Mouse (Mus musculus) kidney, postnatal 4 days (tissue): ENCODE measurements at regions not wholly inside any gene's neighbourhood (a gene's known extent, or its start where the extent isn't known, plus 50 kb on each side); places are given as distances from the start of the nearest gene placed in this dataset.

Experiments
- DNase-seq, 2 experiments: peaks; one replicate each; pipeline ENCODE4 v3.0.0; 2021; ENCODE audit warnings: mixed read lengths in 2 of 2

- no peak for DNase-seq
These were observed 155.3 kb upstream of the Tmtc1 start for GRCm38 (mm10) chr6:148599473-148599872.

DNA sequence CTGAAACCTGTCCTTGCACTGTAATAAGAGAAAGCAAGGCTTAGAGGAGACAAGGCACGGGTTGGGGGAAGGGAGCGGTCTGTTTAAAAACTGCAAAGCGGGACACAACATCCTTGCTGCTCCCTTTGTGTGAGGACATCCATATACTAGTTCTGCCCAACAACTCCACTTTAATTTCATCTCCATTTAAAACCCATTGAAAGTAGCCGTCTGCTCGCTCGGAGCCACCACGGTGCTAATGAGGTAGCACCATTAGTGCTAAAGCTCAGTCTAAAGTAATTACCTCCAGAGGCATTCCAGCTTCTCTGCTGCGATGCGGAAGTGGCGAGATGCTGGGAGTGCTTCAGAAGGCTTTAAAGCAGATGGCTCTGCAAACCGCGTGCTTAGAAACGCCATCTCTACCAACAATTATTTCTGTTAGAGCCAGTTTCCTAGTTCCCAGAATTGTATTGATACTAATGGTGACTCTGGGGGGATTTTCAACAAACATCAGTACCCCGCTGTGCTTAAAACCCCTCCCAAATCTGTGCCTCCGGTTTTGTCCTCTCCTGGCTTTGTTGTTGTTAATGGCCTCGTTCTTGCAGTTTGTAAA, 154.7 kb upstream of the Tmtc1 start:
- peak; percentile 20 to 53 for DNase-seq

DNA sequence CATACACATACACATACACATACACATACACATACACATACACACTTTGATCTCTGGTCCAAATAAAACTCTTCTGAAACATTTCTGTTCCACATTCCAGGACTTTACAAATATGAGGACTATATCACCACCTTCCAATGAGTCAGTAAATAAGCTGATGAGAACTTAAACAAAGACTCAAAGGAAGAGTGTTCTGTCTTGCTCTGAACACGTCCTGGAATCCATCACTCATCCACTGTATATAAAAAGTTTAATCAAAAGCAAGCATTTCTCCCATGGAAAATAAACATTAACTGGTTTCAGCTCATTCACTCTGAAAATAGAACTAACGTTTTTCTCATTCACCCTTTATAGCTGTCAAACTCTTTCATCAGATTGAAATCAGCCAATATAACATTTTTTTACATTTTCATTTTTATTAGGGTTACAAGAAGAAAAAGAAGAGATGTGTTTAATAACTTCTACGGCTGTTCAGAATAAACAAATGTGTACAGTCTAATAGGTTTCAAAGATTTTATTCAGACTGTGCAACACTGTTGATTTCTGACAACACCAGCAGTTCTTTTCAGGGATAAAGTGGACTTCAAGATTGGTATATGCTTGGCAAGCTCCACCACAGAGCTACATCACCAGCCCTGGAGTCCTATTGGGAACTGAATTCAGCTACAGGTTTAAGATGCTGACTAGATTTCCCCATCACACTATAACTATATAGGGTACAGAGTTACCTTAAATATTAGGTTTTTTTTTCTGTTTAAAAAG, 151.0 kb upstream of the Tmtc1 start:
- DNase-seq = no peak

DNA sequence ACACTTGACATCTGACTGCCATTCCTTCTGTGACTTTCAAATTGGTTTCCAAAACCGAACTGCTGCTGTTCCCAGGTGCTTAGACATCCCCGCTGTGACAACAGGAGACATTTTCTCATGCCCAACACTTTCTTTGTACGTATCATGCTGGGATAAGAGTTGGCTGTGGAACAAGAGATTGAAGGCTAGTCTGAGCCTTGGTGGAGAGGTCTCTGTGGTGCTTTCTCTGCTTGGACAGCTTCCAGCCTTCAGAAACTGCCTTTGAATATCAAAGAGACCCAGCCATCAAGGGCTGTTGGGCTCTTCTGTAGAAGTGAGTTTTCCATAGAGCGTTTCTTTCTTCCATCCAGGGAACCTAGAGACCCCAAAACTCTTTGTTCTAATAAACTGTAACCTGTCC, 144.8 kb upstream of the Tmtc1 start:
- DNase-seq = no peak

DNA sequence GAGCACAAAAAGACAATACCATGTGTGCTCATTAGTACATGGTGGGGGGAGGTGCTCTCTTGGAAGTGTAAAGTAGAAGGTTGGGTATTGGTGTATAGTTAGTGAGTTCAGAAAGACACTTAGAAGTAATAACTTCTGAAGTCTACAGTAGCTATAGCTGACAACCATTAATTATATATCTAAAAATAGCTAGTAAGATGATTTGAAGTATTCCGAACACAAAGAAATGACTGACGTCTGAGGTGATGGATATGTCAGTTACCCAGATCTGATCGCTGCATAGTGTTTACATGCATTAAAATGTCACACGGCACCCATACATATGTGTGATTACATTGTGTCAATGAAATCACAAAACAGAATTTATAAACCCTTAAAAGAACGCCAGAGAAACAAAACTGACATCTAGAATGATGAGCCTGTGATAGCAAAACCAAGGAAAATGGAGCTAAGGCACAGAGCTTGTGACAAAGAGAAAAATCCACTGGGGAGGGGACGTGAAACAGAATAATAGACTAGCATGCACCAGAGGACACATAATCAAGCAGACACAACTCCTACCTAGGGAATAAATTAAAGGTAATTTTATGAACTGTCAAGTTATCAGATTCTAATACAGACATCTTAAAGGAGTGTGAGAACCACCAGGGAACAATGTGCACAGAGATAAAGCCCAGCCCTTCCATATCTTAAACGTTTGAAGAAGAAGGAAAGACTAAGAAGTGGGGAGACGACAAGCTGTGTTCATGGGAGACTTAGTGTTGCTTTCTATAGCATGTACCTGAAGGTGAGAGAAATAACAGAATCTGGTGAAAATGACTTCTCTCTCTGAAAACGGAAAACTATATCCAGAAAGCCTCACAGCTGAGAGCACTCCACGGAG, 142.5 kb upstream of the Tmtc1 start:
- no peak for DNase-seq

DNA sequence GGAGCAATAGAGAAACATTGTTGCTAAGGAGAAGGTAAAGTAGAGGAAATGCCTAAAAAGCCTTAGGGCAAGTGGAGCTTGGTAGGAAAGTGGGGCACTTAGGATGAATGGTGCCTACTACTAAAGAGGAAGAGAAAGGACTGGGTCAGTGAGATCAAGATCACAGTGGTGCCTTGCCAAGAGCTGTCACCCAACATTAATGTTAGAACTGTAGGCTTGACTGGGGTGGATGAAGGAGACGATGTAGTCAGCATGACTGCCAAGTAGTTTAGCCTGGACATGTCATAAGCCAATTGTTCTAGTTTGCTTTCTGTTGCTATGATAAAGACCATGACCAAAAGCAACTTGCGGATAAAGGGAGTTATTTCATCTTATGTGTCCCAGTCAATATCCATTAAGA, 139.9 kb upstream of the Tmtc1 start:
- DNase-seq = no peak

DNA sequence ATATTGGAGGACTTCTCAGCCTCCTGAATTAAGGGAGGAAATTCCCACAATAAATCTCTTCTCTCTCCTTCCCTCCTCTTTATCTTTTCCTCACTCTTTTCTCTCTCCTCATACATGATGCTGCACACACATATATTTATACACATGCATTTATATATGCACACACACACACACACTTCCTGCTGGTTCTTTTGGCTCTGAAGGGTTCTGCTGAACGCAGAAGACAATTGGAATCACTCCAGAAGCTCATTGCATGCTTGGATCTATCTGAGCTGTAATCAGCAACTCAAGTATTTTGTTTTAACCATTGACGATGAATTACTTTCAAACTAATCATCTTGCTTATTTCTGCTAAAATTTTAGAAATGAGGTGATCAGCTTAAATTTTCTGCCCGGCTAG, 134.1 kb upstream of the Tmtc1 start:
- no peak for DNase-seq

DNA sequence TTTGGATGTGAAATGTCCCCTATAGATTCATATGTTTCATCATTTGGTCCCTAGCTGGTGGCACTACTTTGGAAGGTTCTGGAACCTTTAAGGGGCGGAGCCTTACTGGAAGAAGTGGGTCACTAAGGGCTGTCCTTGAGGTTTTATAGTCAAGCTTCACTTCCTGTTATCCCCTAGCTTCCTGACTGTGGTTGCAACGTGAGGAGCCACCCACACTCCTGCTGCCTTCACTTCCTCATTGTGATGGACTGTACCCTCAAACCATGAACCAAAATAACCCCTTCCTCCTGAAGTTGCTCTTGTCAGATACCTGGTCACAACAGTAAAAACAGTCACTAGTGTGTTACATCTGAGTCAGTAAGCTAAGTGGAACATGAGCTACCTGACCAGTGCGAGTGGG, 133.5 kb upstream of the Tmtc1 start:
- no peak for DNase-seq

DNA sequence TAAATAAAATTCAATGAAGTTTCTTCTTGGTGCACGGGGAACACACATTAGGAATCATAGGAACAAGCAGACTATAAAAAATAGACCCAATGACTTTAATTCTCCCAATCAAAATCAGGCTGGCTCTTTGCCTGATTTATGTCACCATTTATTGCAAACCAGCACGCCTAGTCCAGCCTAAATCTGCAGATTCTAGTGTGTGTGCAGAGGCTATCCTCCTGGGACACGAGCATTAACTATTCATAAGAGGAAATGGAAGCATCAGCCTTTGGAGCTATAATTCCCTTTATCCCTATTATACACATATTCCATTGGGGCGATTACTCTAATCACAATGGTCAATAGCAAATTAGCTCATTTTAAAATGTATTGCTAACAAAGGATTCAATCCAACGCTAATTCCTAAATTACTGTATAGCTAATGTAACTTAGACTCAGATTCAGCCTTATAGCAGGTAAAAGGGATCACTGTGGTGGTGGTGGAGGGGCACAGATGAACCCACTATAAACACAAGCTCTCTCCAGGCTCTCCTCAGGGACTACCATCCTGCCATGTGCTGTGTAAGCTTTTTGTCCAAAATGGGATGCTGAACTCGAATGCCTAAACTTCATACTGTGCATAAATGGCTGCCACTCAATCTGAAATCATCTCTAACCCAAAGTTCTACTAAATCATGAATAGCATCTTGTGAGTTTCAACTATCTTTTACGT, 130.7 kb upstream of the Tmtc1 start:
- no peak for DNase-seq

GRCm38 (mm10) chr6:148572201-148572600, 128.0 kb upstream of the Tmtc1 start:
- DNase-seq = no peak

GRCm38 (mm10) chr6:148571651-148572050, 127.5 kb upstream of the Tmtc1 start:
- DNase-seq = no peak

GRCm38 (mm10) chr6:148564146-148564545, 120.0 kb upstream of the Tmtc1 start:
- no peak for DNase-seq

- DNase-seq = no peak
These were observed 118.1 kb upstream of the Tmtc1 start for GRCm38 (mm10) chr6:148562206-148562708.

DNA sequence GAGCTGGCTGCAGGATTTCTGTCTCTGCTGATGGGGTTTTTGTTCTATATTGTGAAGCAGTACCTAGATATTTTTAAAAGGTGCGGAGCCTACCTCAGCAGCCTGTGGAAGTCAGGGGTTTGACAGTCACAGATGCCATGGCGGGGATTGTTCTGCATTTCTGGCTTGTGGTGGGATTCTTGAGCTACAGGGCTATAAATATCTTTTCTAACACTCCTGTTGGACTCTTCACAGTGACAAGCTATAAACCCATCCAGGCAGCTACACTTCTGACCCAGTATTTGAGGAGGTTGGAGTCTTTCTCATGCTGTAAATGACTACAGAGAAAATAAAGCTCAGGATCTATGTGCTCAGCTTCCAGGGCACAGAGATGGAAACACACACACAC, 112.3 kb upstream of the Tmtc1 start:
- DNase-seq = peak; percentile 7 to 20

GRCm38 (mm10) chr6:148555651-148556483, 111.7 kb upstream of the Tmtc1 start:
- DNase-seq = peak; percentile 16 to 19

DNA sequence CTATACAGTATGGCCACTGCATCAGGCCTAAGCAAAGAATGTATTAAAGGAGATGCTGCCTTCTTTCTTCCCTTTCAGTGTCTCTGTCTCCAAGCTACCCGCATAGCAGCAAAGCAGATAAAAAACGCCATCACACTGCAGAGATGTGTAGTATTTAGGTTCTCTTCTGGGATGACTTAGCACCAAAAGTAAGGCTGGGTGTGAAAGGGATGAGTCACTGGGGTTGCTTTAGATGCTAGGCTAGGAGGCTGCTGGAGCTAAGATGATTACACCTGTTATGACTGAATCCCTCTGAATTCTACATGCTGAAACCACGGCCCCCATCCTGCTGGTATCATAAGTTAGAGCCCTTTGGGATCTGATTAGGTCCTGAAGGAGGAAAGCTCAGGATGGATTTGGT, 110.3 kb upstream of the Tmtc1 start:
- no peak for DNase-seq

DNA sequence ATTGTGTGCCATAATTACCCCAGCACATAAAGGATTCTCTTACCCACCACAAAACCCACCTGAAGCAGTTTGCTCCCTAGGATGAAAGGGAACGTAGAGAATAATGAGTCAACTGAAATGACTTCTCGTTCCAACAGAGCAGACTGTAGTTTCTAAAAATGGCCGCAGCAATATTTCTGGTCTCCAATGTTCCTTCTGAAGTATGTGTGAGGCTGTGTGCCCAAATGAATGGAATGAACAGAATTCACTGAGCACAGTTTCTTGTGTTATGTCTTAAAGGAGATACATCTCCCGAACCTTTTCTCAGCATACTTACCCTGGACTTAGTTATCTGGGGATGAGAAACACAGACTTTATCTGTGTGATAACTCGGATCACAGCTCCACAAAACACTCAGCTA, 109.4 kb upstream of the Tmtc1 start:
- no peak for DNase-seq

DNA sequence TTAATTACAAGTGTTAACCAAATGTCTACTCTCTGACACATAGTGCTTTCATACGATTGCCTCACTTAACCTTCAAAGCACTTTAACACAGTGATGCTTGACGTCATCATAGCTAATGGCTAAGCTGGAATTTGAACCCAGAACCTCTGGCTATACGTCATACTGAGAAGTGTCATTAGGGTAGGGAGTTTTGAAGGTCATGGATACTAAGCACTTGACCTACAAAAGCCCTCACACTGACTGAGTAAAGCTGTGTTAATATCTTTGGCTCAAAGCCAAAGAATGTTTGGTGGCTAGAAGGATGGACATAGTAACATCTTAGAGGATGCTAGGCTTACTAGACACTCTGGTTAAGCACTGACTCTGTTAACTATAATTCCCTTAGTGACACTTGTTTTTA, 106.9 kb upstream of the Tmtc1 start:
- DNase-seq = no peak

- DNase-seq = no peak
These were observed 104.1 kb upstream of the Tmtc1 start for GRCm38 (mm10) chr6:148548138-148548778.

DNA sequence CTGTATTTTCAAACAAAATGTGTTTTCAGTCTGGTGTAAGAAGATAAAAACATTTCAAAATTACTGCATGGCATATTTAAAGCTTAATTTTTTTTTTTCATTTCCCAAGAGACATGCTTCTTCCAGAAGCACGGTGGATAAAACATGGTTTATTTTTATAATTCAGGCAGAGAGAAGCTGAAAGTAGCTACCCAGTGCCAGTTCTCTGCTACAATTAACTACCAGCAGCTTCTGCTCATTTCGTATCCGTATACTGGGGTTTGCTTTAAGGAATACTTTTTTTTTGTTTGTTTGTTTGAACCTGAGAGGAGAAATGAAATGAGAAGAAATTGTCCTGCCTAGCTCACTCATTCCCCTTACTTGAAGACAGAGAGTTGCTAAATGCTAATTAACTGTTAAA, 98.9 kb upstream of the Tmtc1 start:
- no peak for DNase-seq

DNA sequence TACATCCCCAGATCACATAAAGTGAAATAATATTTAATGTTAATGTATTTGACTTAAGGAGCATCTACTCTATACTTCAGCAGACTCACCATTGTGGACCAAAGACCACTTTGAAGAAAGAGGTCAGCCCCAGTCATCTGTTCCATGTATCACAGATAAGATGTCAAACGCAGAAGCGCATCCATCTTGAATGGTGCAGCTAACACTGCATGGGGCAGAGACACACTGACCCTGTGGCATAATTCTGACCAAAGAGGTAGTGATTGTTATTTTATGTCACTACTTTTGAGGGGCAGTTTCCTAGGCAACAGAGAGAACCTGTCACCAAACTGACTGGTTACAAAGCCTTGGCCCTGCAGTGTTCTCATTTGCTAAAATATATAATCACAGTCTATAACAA, 97.8 kb upstream of the Tmtc1 start:
- DNase-seq = no peak
